Mouse (Mus musculus) embryo, embryonic 11.5 days (tissue): Measurements from ENCODE around the gene Msn.
"Not testable (repeated sequence)": the region's sequence is repeated elsewhere in the genome, so short reads cannot be mapped to it uniquely, and the experiment has no call there.

Experiments used
- DNase-seq: peaks from one replicate; pipeline ENCODE4 v3.0.0-alpha.2; 2012; ENCODE audit warnings: low read depth, low spot score

Msn gene

GRCm38 (mm10) chrX:96139262-96139661 lies 43.4 kb downstream of the Msn start:
- DNase-seq, result no peak

GRCm38 (mm10) chrX:96144960-96145488 lies 49.2 kb downstream of the Msn start:
- no peak for DNase-seq

- no peak for DNase-seq
Measured at GRCm38 (mm10) chrX:96148217-96148616, 52.4 kb downstream of the Msn start.

- no peak for DNase-seq
Measured at GRCm38 (mm10) chrX:96153362-96153761, 57.5 kb downstream of the Msn start.

GRCm38 (mm10) chrX:96157936-96158335 lies 62.1 kb downstream of the Msn start:
- DNase-seq, result no peak

- no peak for DNase-seq
Measured at GRCm38 (mm10) chrX:96162571-96162970, 66.7 kb downstream of the Msn start.

GRCm38 (mm10) chrX:96171645-96172388 lies 76.0 kb downstream of the Msn start:
- no peak for DNase-seq

- DNase-seq, result peak; percentile 13
Measured at GRCm38 (mm10) chrX:96178437-96178836, 82.6 kb downstream of the Msn start.

- DNase-seq, result no peak
Measured at GRCm38 (mm10) chrX:96184100-96184732, 88.4 kb downstream of the Msn start.

- not testable (repeated sequence) for DNase-seq
Measured at GRCm38 (mm10) chrX:96205143-96205542, 109.3 kb downstream of the Msn start.

- DNase-seq, result no peak
Measured at GRCm38 (mm10) chrX:96206872-96207271, 111.0 kb downstream of the Msn start.

GRCm38 (mm10) chrX:96218088-96218487 lies 122.2 kb downstream of the Msn start:
- DNase-seq, result no peak
